Mouse (Mus musculus) neutrophil, adult 83 days (primary cell): Measurements from ENCODE around the gene Gm13277. TPM values are rescaled to one million over a fixed set of nuclear protein-coding genes. Genes with fewer than 3 reads are reported as not detected.

ENCODE experiments used
- total RNA-seq, 2 experiments: library from RNA; stranded (reverse); gene quantifications; one replicate each; pipeline ENCODE4 v1.2.4; 2023

Gene Gm13277
- total RNA-seq, result not detected

DNA sequence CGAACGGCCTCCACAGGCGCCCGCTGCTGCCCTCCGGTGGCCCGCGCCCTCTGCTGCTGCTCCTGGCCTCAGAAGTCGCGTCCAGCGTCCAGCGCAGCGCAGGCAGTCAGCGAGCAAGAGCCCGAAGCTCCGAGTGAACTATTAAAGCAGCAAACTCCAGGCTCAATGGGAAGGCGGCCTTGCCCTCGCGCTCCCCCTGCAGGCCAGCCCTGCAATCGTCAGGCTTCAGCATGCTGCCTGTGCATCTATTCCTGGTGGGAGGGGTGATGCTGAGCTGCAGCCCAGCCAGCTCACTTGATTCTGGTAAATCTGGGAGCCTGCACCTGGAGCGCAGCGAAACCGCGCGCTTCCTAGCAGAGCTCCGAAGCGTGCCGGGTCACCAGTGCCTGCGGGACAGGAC, at the start of gene Gm13277:
Gene Gm13277 (plus strand): TSS at position 231 of the 400 bp plus-strand sequence.

DNA sequence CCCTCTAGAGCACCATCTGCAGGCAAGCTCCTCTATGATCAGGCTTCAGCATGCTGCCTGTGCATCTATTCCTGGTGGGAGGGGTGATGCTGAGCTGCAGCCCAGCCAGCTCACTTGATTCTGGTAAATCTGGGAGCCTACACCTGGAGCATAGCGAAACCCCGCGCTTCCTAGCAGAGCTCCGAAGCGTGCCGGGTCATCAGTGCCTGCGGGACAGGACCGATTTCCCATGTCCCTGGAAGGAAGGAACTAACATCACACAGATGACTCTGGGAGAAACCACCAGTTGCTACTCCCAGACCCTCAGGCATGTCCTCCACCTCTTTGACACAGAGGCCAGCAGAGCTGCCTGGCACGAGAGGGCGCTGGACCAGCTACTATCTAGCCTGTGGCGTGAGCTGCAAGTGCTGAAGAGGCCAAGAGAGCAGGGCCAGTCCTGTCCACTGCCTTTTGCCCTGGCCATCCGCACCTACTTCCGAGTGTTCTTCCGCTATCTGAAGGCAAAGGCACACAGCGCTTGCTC, 33.6 kb upstream of the Gm13277 start, which contains the start of gene Gm13271:
Gene Gm13271 (plus strand): TSS at position 51 of the 523 bp plus-strand sequence.

DNA sequence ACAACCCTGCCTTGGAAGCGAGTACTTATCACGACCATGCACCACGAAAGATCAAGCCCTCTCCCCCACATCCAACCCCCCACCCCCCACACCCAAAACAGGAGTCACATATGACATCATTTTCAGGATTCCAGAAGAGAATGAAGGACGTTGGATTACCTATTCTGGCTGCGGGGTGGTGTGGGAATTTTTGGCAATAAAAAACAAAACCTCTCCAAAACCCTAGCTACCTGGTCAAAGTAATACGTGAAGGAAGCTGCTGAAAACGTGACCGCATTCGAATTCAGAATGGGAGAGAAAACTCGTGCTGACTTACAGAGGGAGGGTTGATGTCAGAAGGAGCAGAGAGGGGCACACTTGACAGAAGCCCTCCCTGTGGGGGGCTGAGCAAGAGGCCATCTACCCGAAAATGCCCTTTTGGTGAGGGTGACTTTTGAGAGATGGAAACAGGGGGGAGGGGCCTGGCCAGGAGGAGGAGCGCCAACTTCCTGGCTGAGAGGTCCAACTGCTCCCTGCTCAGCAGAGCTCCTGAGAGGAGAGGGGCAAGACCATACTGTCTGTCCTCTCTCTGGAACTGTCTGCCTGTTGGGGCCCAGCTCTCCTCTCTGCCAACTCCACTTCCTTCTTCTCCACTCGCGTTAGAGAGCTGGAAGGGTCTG, 28.7 kb upstream of the Gm13277 start, which contains the start of gene Gm13283:
Gene Gm13283 (plus strand): TSS at position 510 of the 659 bp plus-strand sequence.

DNA sequence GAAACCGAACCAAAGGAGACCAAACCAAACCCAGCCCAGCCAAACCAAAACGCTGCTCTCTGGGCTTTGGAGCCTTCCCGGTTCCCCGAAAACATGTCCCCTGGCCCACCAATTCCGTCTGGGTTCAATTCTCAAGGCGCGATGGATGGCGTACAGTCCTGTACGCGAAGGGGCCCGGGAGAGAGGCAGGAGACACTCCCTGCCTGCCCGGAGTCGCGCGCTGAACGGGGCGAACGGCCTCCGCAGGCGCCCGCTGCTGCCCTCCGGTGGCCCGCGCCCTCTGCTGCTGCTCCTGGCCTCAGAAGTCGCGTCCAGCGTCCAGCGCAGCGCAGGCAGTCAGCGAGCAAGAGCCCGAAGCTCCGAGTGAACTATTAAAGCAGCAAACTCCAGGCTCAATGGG, 14.9 kb upstream of the Gm13277 start, which contains the start of gene Gm13290:
Gene Gm13290 (plus strand): TSS at position 301 of the 400 bp plus-strand sequence.

DNA sequence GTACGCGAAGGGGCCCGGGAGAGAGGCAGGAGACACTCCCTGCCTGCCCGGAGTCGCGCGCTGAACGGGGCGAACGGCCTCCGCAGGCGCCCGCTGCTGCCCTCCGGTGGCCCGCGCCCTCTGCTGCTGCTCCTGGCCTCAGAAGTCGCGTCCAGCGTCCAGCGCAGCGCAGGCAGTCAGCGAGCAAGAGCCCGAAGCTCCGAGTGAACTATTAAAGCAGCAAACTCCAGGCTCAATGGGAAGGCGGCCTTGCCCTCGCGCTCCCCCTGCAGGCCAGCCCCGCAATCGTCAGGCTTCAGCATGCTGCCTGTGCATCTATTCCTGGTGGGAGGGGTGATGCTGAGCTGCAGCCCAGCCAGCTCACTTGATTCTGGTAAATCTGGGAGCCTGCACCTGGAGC, 11.8 kb upstream of the Gm13277 start, which contains the start of gene Gm13289:
Gene Gm13289 (plus strand): TSS at position 301 of the 400 bp plus-strand sequence.

DNA sequence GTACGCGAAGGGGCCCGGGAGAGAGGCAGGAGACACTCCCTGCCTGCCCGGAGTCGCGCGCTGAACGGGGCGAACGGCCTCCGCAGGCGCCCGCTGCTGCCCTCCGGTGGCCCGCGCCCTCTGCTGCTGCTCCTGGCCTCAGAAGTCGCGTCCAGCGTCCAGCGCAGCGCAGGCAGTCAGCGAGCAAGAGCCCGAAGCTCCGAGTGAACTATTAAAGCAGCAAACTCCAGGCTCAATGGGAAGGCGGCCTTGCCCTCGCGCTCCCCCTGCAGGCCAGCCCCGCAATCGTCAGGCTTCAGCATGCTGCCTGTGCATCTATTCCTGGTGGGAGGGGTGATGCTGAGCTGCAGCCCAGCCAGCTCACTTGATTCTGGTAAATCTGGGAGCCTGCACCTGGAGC, 8.9 kb upstream of the Gm13277 start, which contains the start of gene Gm13272:
Gene Gm13272 (plus strand): TSS at position 301 of the 400 bp plus-strand sequence.

DNA sequence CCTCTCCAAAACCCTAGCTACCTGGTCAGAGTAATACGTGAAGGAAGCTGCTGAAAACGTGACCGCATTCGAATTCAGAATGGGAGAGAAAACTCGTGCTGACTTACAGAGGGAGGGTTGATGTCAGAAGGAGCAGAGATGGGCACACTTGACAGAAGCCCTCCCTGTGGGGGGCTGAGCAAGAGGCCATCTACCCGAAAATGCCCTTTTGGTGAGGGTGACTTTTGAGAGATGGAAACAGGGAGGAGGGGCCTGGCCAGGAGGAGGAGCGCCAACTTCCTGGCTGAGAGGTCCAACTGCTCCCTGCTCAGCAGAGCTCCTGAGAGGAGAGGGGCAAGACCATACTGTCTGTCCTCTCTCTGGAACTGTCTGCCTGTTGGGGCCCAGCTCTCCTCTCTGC, 6.6 kb upstream of the Gm13277 start, which contains the start of gene Ifnz:
Gene Ifnz (plus strand): TSS at position 301 of the 400 bp plus-strand sequence.

DNA sequence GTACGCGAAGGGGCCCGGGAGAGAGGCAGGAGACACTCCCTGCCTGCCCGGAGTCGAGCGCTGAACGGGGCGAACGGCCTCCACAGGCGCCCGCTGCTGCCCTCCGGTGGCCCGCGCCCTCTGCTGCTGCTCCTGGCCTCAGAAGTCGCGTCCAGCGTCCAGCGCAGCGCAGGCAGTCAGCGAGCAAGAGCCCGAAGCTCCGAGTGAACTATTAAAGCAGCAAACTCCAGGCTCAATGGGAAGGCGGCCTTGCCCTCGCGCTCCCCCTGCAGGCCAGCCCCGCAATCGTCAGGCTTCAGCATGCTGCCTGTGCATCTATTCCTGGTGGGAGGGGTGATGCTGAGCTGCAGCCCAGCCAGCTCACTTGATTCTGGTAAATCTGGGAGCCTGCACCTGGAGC, 3.0 kb upstream of the Gm13277 start, which contains the start of gene Gm13276:
Gene Gm13276 (plus strand): TSS at position 301 of the 400 bp plus-strand sequence.

DNA sequence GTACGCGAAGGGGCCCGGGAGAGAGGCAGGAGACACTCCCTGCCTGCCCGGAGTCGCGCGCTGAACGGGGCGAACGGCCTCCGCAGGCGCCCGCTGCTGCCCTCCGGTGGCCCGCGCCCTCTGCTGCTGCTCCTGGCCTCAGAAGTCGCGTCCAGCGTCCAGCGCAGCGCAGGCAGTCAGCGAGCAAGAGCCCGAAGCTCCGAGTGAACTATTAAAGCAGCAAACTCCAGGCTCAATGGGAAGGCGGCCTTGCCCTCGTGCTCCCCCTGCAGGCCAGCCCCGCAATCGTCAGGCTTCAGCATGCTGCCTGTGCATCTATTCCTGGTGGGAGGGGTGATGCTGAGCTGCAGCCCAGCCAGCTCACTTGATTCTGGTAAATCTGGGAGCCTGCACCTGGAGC, 2.8 kb downstream of the Gm13277 start, which contains the start of gene Gm13278:
Gene Gm13278 (plus strand): TSS at position 301 of the 400 bp plus-strand sequence.

DNA sequence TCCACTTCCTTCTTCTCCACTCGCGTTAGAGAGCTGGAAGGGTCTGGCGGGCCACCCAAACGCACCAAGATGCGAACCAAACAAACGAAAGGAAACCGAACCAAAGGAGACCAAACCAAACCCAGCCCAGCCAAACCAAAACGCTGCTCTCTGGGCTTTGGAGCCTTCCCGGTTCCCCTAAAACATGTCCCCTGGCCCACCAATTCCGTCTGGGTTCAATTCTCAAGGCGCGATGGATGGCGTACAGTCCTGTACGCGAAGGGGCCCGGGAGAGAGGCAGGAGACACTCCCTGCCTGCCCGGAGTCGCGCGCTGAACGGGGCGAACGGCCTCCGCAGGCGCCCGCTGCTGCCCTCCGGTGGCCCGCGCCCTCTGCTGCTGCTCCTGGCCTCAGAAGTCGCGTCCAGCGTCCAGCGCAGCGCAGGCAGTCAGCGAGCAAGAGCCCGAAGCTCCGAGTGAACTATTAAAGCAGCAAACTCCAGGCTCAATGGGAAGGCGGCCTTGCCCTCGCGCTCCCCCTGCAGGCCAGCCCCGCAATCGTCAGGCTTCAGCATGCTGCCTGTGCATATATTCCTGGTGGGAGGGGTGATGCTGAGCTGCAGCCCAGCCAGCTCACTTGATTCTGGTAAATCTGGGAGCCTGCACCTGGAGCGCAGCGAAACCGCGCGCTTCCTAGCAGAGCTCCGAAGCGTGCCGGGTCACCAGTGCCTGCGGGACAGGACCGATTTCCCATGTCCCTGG, 5.7 kb downstream of the Gm13277 start, which contains the start of gene Gm13275:
Gene Gm13275 (plus strand): TSS at position 552 of the 740 bp plus-strand sequence.

DNA sequence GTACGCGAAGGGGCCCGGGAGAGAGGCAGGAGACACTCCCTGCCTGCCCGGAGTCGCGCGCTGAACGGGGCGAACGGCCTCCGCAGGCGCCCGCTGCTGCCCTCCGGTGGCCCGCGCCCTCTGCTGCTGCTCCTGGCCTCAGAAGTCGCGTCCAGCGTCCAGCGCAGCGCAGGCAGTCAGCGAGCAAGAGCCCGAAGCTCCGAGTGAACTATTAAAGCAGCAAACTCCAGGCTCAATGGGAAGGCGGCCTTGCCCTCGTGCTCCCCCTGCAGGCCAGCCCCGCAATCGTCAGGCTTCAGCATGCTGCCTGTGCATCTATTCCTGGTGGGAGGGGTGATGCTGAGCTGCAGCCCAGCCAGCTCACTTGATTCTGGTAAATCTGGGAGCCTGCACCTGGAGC, 8.7 kb downstream of the Gm13277 start, which contains the start of gene Gm13279:
Gene Gm13279 (plus strand): TSS at position 301 of the 400 bp plus-strand sequence.

DNA sequence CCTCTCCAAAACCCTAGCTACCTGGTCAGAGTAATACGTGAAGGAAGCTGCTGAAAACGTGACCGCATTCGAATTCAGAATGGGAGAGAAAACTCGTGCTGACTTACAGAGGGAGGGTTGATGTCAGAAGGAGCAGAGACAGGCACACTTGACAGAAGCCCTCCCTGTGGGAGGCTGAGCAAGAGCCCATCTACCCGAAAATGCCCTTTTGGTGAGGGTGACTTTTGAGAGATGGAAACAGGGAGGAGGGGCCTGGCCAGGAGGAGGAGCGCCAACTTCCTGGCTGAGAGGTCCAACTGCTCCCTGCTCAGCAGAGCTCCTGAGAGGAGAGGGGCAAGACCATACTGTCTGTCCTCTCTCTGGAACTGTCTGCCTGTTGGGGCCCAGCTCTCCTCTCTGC, 10.9 kb downstream of the Gm13277 start, which contains the start of gene Gm13285:
Gene Gm13285 (plus strand): TSS at position 301 of the 400 bp plus-strand sequence.

DNA sequence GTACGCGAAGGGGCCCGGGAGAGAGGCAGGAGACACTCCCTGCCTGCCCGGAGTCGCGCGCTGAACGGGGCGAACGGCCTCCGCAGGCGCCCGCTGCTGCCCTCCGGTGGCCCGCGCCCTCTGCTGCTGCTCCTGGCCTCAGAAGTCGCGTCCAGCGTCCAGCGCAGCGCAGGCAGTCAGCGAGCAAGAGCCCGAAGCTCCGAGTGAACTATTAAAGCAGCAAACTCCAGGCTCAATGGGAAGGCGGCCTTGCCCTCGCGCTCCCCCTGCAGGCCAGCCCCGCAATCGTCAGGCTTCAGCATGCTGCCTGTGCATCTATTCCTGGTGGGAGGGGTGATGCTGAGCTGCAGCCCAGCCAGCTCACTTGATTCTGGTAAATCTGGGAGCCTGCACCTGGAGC, 14.5 kb downstream of the Gm13277 start, which contains the start of gene Gm13287:
Gene Gm13287 (plus strand): TSS at position 301 of the 400 bp plus-strand sequence.

DNA sequence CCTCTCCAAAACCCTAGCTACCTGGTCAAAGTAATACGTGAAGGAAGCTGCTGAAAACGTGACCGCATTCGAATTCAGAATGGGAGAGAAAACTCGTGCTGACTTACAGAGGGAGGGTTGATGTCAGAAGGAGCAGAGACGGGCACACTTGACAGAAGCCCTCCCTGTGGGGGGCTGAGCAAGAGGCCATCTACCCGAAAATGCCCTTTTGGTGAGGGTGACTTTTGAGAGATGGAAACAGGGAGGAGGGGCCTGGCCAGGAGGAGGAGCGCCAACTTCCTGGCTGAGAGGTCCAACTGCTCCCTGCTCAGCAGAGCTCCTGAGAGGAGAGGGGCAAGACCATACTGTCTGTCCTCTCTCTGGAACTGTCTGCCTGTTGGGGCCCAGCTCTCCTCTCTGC, 16.8 kb downstream of the Gm13277 start, which contains the start of gene Gm13288:
Gene Gm13288 (plus strand): TSS at position 301 of the 400 bp plus-strand sequence.

DNA sequence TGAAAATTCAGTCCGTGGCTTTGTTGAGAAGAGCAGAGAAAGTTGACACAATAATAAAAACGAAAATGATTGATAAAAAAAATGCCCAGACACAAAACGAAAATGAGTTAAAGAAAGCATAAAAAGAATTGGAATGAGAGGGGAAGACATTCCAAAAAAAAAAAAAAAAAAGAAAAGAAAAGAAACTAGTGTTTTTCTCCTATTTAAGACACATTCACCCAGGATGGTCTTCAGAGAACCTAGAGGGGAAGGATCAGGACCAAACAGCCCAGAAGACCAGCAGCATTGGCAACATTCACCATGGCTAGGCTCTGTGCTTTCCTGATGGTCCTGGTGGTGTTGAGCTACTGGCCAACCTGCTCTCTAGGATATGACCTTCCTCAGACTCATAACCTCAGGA, 27.5 kb downstream of the Gm13277 start, which contains the start of gene Ifna7:
Gene Ifna7 (plus strand): TSS at position 301 of the 400 bp plus-strand sequence.

DNA sequence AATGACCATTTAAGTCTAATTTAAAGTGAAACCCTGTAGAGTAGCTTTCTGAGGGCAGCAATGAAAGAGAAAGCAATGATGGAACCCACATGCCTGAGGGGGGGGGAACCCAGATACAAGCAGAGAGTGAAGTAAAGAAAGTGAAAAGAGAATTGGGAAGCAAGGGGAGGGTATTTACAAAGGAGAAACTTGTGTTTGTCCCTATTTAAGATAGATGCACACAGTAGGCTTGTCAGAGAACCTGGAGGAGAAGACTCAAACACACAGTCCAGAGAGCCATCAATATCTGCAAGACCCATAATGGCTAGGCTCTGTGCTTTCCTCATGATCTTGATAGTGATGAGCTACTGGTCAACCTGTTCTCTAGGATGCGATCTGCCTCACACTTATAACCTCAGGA, 31.2 kb downstream of the Gm13277 start, which contains the start of gene Ifna11:
Gene Ifna11 (plus strand): TSS at position 301 of the 400 bp plus-strand sequence.

DNA sequence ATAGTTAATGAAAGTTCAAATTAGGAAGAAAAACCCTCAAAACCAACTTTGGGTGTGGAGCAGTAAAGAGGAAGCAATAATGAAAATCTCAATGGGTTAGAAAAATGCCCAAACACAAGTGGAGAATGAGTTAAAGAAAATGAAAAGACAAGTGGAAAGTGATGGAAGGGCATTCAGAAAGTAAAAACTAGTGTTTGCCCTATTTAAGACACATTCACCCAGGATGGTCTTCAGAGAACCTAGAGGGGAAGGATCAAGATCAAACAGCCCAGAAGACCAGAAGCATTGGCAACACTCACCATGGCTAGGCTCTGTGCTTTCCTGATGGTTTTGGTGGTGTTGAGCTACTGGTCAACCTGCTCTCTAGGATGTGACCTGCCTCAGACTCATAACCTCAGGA, 38.7 kb downstream of the Gm13277 start, which contains the start of gene Ifna6:
Gene Ifna6 (plus strand): TSS at position 301 of the 400 bp plus-strand sequence.

DNA sequence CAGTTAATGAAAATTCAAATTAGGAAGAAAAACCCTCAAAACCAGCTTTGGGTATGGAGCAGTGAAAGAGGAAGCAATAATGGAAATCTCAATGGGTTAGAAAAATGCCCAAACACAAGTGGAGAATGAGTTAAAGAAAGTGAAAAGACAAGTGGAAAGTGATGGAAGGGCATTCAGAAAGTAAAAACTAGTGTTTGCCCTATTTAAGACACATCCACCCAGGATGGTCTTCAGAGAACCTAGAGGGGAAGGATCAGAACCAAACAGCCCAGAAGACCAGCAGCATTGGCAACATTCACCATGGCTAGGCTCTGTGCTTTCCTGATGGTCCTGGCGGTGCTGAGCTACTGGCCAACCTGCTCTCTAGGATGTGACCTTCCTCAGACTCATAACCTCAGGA, 46.8 kb downstream of the Gm13277 start, which contains the start of gene Ifna5:
Gene Ifna5 (plus strand): TSS at position 301 of the 400 bp plus-strand sequence.

